Mouse (Mus musculus) adrenal gland, postnatal 0 days (tissue): ENCODE measurements around the gene Aida. TPM values are rescaled to one million over a fixed set of nuclear protein-coding genes. Genes with fewer than 3 reads are reported as not detected.

Experiments
- polyA plus RNA-seq: library from polyadenylated mRNA; unstranded; fragments of >200 nt; fragmentation: Nextera tagmentation; extraction: Ambion mirVana; gene quantifications from 2 replicates; pipeline ENCODE4 v1.2.1, GENCODE M21; 2015

Gene Aida
- 41.1 and 44.8 TPM in 2 replicates for polyA plus RNA-seq

GRCm38 (mm10) chr1:183296465-183296864, at the start of gene Aida:
Aida (plus strand) TSS chr1:183296590.

GRCm38 (mm10) chr1:183296877-183297383, 540 bp downstream of the Aida start, which contains the start of gene Brox:
Brox (minus strand) TSS chr1:183297269.

GRCm38 (mm10) chr1:183369427-183370014, 73.1 kb downstream of the Aida start, which contains the start of gene Mia3:
Mia3 (minus strand) TSS chr1:183369553.

Other genes starting within 250 kb of the Aida start
- 8.4 and 12.7 TPM in 2 replicates for gene Disp1, start 75.1 kb upstream of the Aida start, polyA plus RNA-seq
- 33.8 and 39.3 TPM in 2 replicates for gene Brox, start 679 bp downstream of the Aida start, polyA plus RNA-seq
- gene Mia3, start 73.0 kb downstream of the Aida start, polyA plus RNA-seq: 65.0 and 70.3 TPM in 2 replicates
- gene Taf1a, start 92.4 kb downstream of the Aida start, polyA plus RNA-seq: 11.3 and 13.1 TPM in 2 replicates
- not detected in 2 replicates for gene Hhipl2, start 121.6 kb downstream of the Aida start, polyA plus RNA-seq